8 mouse cellular contexts compared by ENCODE assay signal in genomic region chr12:9570496-9570995, GRCm38 (mm10). TPM values are rescaled to one million over a fixed set of nuclear protein-coding genes. Genes with fewer than 3 reads are reported as not detected.
DNase-seq lines count a peak whose midpoint lies in the region; ATAC-seq and TF ChIP-seq lines count a peak whose summit lies in the region.

No protein-coding gene starts in this region.

- TF ChIP-seq POLR2A in liver, adult 2 months (IDR thresholded peaks at IDR 0.05; ENCODE audit: extremely low read depth, insufficient read depth, low read length) = no peak
- TF ChIP-seq POLR2A in small intestine, adult 2 months (IDR thresholded peaks at IDR 0.05; ENCODE audit: low read depth, low read length) = no peak

- 1% methylated on average over 17 of the region's 17 CpGs for WGBS in liver, adult 2 months
- WGBS in forebrain, postnatal 0 days = under 1% methylated on average over 17 of the region's 17 CpGs
- WGBS in limb, embryonic 15.5 days = under 1% methylated on average over 17 of the region's 17 CpGs
- under 1% methylated on average over 17 of the region's 17 CpGs for WGBS in small intestine, adult 2 months

- peak overlapping the region; percentile 52 for H3K4me2 ChIP-seq in forebrain, postnatal 0 days (ENCODE audit: low read depth)
- H3K4me2 ChIP-seq in limb, embryonic 15.5 days = peak overlapping the region; percentile 68

- no peaks in the 10 kb centered on the region for H3K9me3 ChIP-seq in forebrain, postnatal 0 days (ENCODE audit: low read length)
- no peaks in the 10 kb centered on the region for H3K9me3 ChIP-seq in limb, embryonic 15.5 days

- H3K36me3 ChIP-seq in liver, adult 2 months (ENCODE audit: control insufficient read depth, insufficient read depth, low read length) = no peaks in the 10 kb centered on the region
- no peaks in the 10 kb centered on the region for H3K36me3 ChIP-seq in forebrain, postnatal 0 days (ENCODE audit: insufficient read depth)
- H3K36me3 ChIP-seq in limb, embryonic 15.5 days = no peaks in the 10 kb centered on the region
- no peaks in the 10 kb centered on the region for H3K36me3 ChIP-seq in small intestine, adult 2 months (ENCODE audit: control insufficient read depth, insufficient read depth, low read length)

- H3K27ac ChIP-seq in liver, adult 2 months (replicated peaks; ENCODE audit: insufficient read depth, low read depth, low read length) = no peak overlapping the region
- H3K27ac ChIP-seq in forebrain, postnatal 0 days (ENCODE audit: low read depth, low read length) = no peak overlapping the region
- 0 out of 2 replicates have a peak overlapping the region, but pooled peaks have one; percentile 43 for H3K27ac ChIP-seq in limb, embryonic 15.5 days
- no peak overlapping the region for H3K27ac ChIP-seq in small intestine, adult 2 months (ENCODE audit: insufficient read depth, low read depth, low read length)

- H3K4me3 ChIP-seq in liver, adult 2 months (ENCODE audit: insufficient read depth, low read depth, low read length) = peak overlapping the region; percentile 25
- H3K4me3 ChIP-seq in forebrain, postnatal 0 days (ENCODE audit: low read depth, low read length) = peak overlapping the region; percentile 26
- peak overlapping the region; percentile 38 for H3K4me3 ChIP-seq in limb, embryonic 15.5 days
- H3K4me3 ChIP-seq in small intestine, adult 2 months (ENCODE audit: low read depth, low read length) = peak overlapping the region; percentile 29

- no peaks in the 10 kb centered on the region for H3K4me1 ChIP-seq in liver, adult 2 months (ENCODE audit: control insufficient read depth, insufficient read depth, low read length)
- H3K4me1 ChIP-seq in forebrain, postnatal 0 days (ENCODE audit: insufficient read depth) = no peaks in the 10 kb centered on the region; the same call in 1 of the 2 replicates
- peaks cover 23% of the 10 kb centered on the region for H3K4me1 ChIP-seq in limb, embryonic 15.5 days
- no peaks in the 10 kb centered on the region for H3K4me1 ChIP-seq in small intestine, adult 2 months (ENCODE audit: control insufficient read depth, insufficient read depth, insufficient read length, low read length)

- no peak for TF ChIP-seq CTCF in liver, adult 2 months (IDR thresholded peaks at IDR 0.05; ENCODE audit: low read depth, low read length)
- no peak for TF ChIP-seq CTCF in forebrain, postnatal 0 days (IDR thresholded peaks at IDR 0.05; ENCODE audit: low read depth)
- no peak for TF ChIP-seq CTCF in small intestine, adult 2 months (IDR thresholded peaks at IDR 0.05; ENCODE audit: extremely low read depth, insufficient read length, insufficient replicate concordance, low read depth, low read length)

- no peak for ATAC-seq in forebrain, postnatal 0 days
- no peak for ATAC-seq in limb, embryonic 15.5 days (ENCODE audit: insufficient number of reproducible peaks, low FRiP score, low TSS enrichment, low read depth)

- no peaks in the 10 kb centered on the region for H3K79me2 ChIP-seq in liver, adult 2 months (ENCODE audit: control insufficient read depth, insufficient read depth, low read length)

- H3K27me3 ChIP-seq in liver, adult 2 months (ENCODE audit: control insufficient read depth, insufficient read depth, low read length) = peaks cover 10% of the 10 kb centered on the region; the same call in 1 of the 2 replicates
- peaks cover 67% of the 10 kb centered on the region for H3K27me3 ChIP-seq in forebrain, postnatal 0 days (ENCODE audit: insufficient read depth, low read length)
- peaks cover 48% of the 10 kb centered on the region for H3K27me3 ChIP-seq in limb, embryonic 15.5 days
- peaks cover 19% of the 10 kb centered on the region for H3K27me3 ChIP-seq in small intestine, adult 2 months (ENCODE audit: control insufficient read depth, insufficient read depth, low read length)

- DNase-seq in liver, adult 2 months (ENCODE audit: extremely low read depth, low read depth, low spot score) = peak; percentile 6
- no peak for DNase-seq in liver
- no peak for DNase-seq in forebrain, postnatal 0 days
- no peak for DNase-seq in cerebellum, postnatal 36 days
- DNase-seq in T-cell, adult 2 months (ENCODE audit: low spot score) = no peak
- DNase-seq in cerebellum, postnatal 10 days = no peak

- no peak overlapping the region for H3K9ac ChIP-seq in liver, adult 2 months (ENCODE audit: low read depth, low read length)
- no peak overlapping the region for H3K9ac ChIP-seq in forebrain, postnatal 0 days
- no peak overlapping the region for H3K9ac ChIP-seq in limb, embryonic 15.5 days

RNA-seq across cellular contexts. Expression of gene Osr1, which starts 0.6 kb away (rescaled TPM):
- not detected in 2 replicates for total RNA-seq in liver, adult 2 months (2014; rRNA removed)
- not detected in 2 replicates for polyA plus RNA-seq in liver, adult 2 months (2012; rRNA removed)
- total RNA-seq in forebrain, postnatal 0 days (2014; rRNA removed) = 4.2 and 8.4 TPM in 2 replicates
- 5.6 and 7.4 TPM in 2 replicates for polyA plus RNA-seq in forebrain, postnatal 0 days (2015; fragmentation: Nextera tagmentation; extraction: Ambion mirVana)
- 68.9 and 73.4 TPM in 2 replicates for polyA plus RNA-seq in limb, embryonic 15.5 days (2015; fragmentation: Nextera tagmentation; extraction: Ambion mirVana)
- 5.1 and 7.9 TPM in 2 replicates for polyA plus RNA-seq in small intestine, adult 2 months (2012; rRNA removed)
